Mouse (Mus musculus) lung, postnatal 14 days (tissue): ENCODE measurements around the gene Cdk19.
A peak's percentile ranks its signal among the peaks of the same experiment; 100 is the strongest.
"Not testable (repeated sequence)": the region's sequence is repeated elsewhere in the genome, so short reads cannot be mapped to it uniquely, and the experiment has no call there.

Experiments used
- DNase-seq: peaks from one replicate; pipeline ENCODE4 v3.0.0; 2021

The Cdk19 gene

DNA sequence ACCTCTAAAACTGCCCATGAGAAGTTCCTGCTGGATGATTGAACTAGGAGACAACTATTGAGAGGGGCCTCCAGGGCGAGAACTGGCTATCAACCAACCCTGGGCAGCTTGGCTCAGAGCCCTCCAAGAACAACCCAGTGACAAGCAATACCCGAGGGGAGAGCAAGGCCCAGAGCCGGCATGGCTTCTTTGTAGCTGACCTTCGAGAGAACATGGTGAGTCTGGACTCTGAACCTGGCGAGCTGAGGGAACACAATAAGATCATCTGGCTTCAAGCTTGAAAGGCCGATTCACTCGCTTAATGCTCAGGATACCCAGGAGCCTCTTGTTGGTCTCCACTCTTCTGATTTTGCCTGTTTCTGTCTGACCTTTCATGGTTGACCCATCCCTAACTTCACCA lies 151.8 kb downstream of the Cdk19 start:
- DNase-seq, result no peak

DNA sequence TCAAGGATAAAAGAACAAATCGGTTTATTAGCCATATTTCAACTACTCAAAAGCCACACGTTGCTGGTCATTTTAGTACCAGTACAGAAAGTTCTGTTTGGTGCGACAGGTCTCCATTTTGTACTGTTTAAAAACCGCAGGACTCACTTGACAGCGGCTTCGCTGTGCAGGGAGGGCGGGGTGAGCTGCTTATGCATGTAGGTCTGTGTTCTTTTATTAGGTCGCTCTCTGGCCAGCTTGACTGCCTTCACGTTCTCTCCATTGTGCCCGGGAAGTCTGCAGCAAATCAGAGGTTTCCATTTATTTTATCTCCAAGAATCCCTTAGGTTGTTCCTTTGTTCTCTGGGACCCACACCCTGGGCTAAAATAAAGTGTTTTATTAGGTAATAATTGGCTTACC lies 152.4 kb downstream of the Cdk19 start:
- no peak for DNase-seq

DNA sequence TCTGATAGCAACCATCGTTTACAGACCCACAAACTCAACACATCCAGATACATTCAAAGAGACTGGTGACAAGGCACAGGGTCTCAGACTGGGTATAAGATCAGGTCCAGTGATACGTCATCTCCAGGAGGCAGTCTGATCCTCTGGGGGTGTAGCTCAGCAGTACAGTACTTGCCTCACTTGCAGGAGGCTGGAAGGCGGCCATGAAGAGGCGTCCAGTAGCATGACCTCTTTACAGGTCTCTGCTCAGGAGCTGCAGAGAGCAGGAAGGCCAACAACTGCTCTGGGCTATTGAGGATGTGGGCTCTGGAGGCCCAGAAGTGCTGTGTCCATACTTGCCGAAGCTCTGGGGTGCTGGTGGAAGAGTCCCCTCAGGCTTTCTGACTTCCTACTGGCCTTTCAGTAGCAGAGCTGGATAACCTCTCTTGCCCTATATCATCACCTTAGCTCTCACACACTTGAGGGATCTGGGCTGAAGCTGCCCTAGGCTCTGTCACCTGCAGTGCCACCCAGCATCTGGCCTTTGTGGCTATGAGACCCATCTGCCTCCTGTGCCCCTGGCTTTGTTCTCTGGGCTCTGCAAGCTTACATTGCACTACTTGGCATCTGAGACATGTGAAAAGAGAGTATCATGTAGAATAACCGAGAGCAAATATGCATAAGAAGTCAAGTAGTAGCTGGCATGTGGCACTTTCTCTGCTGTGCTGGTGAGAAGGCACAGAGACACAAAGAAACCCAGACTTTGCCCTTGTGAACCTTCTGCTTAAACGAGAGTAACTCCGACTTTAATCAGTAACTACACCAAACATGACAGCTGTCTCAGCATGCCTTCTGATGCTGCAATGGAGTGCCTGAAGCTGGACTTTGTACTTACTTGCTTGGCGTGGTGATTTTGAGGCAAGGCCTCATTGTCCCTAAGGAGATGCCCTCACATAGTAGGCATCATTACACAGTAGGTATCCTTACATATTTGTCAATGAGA lies 155.1 kb downstream of the Cdk19 start:
- DNase-seq, result no peak

DNA sequence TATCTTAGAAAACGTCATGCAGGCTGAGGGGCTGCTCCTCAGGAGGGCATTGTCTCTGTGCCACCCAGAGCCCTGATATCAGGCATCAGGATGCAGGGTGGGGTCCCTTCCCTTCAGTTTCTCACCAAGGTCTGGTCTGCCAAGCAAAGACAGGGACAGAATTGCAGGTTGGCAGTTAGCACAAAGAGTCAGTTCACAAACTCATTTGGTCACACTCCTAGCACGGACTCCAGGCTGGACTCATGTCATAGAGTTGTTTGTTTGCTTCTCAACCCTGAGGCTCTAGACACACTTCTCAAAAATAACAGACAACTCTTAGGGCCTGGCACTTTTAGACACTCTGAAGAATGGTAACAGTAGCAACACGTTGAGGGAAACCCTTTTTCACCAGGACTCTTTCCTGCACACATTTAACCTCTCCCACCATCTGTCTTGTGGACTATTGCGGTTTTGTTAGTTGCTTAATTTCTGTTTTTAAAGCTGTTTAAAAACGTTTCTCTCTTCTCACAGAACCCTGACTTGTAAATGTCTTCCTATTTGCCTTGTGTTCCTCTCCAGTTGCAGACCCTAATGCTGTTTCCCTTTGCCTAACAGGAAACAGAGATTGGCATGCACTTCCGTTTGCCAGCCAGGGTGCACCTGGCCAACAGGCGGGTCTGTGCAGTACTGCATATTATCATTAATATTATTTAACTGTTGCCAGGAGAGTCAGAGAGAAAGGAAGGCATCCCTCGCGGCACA lies 158.1 kb downstream of the Cdk19 start:
- DNase-seq, result no peak

DNA sequence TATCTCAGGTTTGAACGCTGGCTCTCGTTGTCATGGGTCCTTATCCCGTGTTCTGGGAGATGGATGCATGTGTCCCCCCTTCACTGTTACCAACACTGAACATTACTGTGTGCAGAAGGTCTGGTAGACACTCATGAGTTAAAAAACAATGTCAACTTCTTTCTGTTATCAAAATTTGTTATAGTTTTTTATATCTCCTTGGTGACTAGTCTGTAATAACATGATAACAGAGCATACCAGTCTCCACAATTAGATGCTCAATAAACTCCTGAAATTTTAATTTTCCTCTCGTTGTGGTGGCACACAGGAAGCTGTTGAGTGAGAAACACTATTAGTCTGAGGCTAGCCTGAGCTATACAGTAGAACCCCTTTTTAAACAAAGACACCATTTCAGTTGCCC lies 159.1 kb downstream of the Cdk19 start:
- DNase-seq, result no peak

DNA sequence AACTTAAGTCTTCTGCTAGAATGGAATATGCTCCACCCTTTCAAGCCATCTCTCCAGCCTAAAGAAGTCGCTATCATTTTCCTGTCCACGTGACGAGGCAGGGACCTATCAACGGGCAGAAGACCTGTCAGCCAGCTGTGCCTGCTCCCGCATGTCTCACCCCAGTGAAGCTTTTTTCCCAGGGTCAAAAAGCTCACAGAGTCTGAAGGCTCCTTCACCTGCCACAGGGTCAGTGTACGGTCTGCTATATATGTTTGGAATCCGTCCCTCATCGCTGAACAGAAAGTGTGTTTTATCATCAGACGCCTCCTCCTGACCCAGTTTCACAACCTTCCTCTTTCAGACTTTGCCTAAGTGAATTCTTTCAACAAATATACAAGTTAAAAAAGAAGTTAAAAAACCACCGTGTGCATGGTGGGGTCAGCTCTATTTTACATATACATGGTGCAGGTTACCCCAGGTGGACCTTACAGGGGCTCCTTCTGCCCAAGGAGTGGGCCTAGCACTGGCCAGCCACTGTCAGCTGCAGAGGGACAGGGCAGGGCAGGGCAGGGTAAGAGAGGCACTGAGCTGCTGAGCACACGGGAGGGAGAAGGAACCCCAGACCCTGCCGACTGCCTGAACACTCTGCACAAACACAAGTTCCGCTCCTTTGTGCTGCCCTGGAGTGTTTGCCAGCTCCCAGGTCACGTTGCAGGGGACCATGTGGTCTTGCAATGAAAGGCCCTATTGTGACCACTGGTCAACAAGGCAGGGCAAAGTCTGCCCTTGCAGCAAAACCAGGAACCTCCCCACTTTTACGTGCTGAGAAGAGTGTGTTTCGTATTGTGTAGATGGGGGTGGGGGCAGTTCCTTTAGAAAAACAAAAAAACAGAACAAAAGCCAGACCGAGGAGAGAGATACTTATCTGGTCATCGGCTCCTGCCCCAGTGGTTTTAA lies 160.2 kb downstream of the Cdk19 start:
- peak; percentile 62 for DNase-seq

DNA sequence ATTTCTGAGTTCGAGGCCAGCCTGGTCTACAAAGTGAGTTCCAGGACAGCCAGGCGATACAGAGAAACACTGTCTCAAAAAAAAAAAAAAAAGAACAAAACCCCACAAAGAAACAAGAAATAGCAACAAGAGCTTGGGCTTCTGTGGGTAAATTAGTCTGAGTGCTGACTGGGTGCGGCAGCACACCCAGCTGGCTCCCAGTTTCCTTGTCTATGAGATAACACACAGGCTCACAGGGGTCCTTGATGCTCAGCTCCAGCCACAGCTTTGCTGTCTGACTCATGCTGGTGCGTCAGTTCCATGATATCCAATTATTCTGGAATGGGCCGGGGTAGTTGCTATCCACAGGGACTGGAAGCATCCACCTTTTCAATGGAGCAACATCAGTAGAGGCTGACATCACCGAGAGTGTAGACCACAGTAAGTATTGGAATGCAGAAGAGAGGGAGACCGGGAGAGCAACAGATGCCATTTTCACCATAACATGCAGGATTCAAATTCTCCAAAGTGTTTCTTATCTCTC lies 161.4 kb downstream of the Cdk19 start:
- DNase-seq, result no peak

DNA sequence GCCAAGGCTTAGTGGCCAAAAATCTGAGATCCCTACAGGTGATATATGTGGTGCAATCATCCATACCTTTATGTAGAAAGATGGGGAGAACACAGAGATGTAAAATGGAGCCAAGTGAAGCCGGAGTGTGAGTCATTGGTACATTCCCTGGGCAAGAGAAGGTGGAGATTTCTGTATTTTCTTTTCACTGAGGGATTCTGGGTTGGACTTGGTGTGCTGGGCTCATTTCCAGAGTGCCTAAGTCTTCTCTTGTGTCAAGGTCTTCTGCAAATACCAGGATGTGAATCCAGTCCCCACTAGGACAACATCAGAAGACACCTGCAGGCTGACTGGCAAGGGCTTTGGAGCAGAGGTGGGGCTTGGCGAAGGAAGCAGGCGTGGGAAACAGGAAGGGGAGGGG lies 163.4 kb downstream of the Cdk19 start:
- no peak for DNase-seq

DNA sequence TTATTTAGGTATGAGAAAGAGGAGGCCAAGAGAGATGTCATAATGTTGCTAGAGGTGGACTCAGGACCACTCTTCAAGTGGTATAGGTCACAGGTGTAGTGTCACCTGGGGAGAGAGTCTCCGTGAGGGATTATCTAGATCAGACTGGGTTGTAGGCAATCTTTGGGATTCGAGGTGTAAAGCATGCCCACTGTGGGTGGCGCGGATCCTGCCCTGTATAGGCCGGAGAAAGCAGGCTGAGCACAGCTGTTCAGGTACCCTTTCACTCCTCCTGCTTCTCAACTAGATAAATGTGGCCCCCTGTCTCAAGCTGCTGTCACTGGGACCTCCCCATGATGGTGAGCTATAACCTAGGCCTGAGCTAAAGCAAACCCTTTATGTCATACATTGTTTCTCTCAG lies 171.0 kb downstream of the Cdk19 start:
- no peak for DNase-seq

DNA sequence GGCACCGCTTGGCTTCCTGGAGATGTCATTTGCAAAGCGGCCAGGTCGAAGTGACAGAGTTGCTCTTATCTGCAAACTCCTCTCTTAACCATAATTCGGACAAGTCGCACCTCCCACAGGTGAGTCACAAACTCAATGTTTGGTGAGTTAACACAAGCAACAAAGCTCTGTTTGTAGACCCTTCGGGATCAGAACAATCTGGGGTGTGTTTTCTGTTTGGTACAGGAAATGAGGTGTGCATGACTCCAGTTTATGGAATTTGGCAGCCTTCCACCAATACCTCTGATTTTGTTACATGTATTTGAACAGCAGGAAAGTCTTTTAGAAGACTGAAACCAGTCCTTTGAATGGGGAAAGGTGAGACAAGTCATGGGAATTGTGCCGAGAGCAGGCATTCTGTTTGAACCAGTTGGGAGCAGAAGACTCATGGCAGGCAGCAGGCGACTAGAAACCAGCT lies 171.9 kb downstream of the Cdk19 start:
- DNase-seq, result no peak

DNA sequence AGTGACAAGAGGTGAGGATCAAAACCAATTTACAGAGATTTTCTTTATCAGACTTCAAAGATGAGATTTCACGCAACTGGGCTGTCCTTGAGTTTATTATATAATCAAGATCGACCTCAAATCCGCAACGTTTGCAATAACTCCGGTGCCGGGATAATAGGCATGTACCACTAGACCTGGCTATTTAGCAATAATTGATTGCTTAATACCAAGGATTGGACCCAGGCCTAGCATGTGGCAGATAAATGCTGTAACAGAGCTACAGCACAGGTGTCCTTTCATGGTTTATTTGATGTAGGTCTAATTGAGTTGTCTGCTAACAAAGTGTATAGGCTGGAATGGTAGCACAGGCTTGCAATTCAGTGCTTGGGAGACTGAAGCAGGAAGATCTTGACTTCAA lies 172.8 kb downstream of the Cdk19 start:
- no peak for DNase-seq

DNA sequence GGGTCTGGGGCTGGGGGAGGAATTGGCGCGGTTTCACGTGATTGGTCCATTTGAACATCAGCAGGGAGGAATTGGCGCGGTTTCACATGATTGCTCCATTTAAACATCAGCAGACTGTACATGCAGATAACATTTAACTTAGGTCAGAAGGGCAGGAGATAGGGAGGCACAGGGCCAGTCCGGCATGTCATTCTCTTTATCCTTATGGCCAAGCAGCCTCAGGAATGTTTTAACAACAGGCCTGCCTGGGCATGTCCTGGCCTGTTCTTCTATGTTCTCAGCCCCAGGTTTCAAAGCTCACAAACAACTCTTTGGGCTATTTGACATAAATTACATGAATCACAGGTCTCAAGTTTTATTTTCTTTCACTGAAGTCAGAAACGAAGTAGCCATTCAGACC lies 173.6 kb downstream of the Cdk19 start:
- DNase-seq, result not testable (repeated sequence)

DNA sequence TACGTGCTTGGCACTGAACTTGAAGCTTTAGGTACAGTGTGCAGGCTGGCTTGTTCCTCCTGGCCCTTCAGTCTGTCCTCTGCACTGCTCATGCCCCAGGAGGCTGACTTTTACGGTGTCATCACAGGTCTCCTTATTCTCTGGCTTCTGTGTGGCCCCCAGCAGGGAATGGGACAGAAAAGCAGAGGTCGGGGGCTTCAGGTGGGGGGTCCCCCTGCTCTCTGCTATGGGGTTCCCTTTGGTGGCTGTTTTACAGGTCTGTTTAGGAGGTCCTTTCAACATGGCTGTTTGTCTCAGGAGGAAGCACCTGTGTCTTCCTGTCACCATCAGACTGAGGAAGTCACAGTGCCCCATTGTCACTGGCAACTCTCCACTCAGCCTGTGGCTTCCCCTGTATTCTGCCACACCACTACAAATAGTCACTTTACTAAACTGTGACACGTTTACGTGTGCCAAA lies 175.9 kb downstream of the Cdk19 start:
- DNase-seq, result no peak

DNA sequence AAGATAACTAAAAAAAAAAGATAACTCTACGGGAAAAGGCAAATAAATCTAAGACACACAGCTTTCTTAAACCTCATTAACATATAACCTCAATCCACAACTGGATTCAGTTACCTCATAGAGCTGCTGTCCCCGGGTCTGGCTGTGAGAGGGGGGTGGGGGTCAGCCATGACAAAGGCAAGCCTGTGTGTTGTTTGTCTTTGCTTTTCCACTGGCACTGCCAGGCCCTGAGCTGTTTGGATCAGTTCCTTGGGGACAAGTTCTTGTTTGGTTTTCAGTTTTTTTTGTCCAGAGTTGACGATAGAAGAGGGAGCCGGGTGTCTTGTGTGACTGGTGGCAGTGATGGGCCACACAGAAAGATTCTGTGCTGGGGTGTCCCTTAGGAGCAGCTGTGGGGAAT lies 177.1 kb downstream of the Cdk19 start:
- DNase-seq, result no peak

DNA sequence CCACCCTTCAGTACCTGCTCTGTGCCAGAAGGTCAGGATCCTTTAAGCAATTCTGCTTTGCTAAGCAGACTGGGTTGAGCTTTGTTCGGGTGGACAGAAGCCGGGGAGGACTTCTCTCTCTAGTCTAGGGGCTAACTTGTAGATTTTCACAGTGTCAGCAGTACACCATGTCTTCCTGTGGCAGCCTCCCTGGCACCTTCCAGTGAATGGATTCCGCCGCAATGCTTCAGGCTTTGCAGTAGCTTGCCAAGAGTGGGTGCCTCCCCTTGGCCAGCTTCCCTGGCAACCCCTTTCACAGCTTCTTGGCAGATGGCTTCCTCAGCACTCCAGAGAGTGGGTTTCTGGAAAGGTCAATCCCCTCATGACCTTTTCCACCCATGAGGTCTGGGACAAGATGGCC lies 180.2 kb downstream of the Cdk19 start:
- DNase-seq, result peak; percentile 46

DNA sequence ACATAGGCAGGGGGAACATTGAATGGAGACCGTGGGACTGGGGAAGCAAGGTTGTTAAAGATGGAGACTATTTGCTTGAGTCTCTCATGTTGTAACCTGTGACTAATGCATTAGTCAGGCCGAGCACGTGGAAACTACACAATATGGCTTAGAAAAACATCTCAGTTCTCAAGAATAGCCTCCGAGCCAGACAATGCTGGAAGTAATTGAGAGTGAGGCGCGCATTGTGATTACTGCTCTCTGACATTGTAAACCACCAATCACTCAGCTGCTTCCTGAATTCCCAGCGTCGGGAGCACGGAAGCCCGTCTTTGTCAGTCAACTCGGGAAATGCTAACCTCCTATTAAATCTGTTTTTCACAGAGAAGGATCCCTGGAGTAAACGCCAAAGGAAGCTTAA lies 182.2 kb downstream of the Cdk19 start:
- peak; percentile 26 for DNase-seq

DNA sequence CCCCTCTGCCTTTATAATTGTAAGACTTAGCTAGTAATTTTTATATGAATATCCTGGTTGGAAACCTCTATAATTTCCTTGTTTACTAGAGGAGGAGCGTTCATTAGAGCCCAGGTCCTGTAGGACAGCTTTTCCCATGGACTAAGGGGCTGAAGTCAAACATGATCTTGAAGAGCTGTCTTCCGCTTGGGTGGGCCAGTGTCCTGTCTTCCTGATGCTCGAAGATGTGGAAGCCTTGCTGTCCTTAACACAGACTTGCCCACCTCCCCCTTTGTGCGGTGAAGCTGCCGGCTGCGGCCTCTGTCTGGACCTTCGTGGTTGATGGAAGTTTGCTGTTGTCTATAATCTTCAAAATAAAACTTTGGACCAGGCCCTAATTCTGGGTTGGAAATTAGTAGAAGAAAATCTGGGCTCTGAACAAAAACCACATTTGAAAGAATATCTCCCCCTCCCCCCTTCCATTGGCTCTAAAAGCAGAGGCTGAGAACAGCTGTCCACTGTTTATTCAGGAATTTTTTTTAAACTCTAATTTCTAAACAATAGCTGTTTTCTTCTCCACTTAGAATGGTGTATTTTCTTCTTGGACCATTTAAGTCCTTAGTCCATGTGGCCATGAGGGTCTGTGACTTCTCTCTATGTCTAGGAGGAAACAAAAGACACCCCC lies 184.1 kb downstream of the Cdk19 start:
- no peak for DNase-seq

DNA sequence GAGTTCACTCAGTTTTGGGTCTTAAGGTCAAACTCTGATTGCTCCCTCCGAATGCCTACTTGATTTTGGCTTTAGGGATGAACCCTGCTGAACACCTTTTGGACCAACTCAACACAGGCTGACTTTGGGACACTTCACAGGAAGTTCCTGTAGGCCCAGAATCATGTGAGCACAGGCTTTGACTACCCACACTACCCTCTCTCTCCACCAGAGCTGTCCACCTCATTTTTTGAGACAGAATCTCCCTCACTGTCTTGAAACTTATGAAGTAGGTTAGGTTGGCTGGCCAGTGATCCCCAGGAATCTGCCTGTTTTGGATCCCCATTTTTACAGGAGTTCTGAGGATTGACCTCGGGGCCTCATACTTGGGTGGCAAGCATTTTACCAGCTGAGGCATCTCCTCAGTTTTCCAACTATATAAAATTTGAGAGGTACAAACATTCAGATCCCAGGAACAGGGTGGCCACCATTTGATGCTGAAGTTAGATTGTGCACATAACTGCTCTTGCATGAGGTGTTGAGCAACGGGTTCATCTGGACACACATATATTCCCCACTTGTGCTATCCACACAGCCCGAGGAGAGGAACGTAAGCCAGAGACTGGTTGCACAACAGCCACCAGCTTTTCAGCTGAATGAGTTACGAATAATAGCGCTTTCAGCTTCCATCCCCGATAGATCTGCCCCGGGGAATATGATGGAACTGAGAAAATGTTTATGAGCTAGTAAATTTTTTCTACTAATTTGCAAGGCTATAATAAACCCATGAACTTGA lies 184.9 kb downstream of the Cdk19 start:
- DNase-seq, result no peak

DNA sequence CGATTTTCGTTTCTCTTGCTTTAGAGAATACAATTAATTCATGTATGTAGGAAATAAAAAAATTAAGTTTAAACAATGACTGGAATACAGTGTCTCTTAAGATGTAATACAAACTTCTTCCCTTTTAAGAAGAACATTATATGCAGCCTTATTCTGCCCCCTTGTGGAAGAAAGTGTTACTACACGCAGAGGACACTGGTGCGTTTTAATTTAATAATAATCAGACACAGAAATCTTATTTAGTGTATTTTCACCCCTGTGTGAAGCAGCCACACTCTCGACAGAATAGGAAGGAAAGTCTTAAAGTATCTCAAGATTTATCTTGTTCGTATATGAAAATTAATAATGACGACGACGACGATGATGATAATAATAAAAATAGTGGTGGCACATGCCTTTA lies 185.6 kb downstream of the Cdk19 start:
- peak; percentile 81 for DNase-seq

DNA sequence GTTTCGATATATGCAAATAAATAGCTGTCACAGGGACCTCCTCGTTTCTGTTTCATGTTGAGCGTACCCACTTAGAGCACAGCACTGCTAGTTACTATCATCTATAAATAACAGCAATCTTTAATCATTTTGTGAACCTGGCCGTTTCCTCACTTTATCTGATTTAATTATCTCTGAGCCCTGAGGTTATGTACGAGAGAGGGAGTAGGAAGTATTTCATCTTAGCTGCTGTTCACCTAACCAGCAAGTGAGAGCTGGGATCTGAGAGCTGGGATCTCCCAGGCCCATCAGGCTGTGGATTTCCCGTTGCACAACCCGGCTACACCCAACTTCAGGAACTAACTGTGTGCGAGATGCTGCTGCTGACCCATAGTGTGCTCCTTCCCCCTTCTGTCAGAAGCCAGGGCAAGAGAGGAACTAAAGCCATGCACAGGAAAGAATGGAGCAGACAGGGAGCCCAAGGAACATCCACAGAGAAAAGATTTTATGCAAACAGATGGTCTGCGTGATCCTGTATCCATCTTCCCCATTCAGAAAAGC lies 186.3 kb downstream of the Cdk19 start:
- DNase-seq, result no peak

DNA sequence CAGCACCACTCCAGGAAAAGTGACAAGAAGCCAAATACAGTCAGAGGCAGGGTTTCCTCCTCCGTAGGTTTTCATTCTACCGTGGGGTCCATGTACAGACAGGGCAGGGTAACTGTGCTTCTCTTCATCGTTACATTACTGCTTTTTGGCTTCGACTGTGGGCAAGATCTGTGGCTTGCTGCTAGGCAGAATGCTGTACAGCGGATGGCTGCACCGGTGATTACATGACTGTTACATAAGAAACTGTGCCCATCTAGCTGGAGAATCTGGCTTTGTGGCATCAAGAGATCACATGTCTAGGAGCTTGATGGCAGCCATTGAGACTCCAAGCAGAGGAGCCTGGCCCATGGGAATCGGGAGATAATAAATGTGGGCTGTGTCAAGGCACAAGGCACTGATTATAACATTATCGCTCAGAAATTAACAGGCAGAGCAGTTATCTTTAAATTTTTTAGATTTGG lies 187.0 kb downstream of the Cdk19 start:
- no peak for DNase-seq
